Mouse (Mus musculus) ES-E14 (cell line): Measurements from ENCODE around the gene Atp6v0b.

Experiments
- CHD2 ChIP-seq: IDR thresholded peaks from 2 replicates; pipeline ENCODE4 v1.6.1; 2014; ENCODE audit warnings: mild to moderate bottlenecking, low read depth, low read length, inconsistent platforms
- HCFC1 ChIP-seq: IDR thresholded peaks from 2 replicates; pipeline ENCODE4 v1.6.1; 2012; ENCODE audit warnings: low read length, inconsistent platforms, borderline replicate concordance; ENCODE audit not compliant: insufficient read depth
- ZC3H11A ChIP-seq: IDR thresholded peaks from 2 replicates; pipeline ENCODE4 v1.6.1; 2012; ENCODE audit warnings: low read depth, mild to moderate bottlenecking, inconsistent platforms, low read length, borderline replicate concordance
- ZNF384 ChIP-seq: IDR thresholded peaks from 2 replicates; pipeline ENCODE4 v1.6.1; 2012; ENCODE audit warnings: low read depth, low read length, inconsistent platforms

GRCm38 (mm10) chr4:117885994-117886393 lies 1.1 kb downstream of the Atp6v0b start:
- TF ChIP-seq ZNF384 (no peak), ZC3H11A (no peak), CHD2 (no peak), HCFC1 (no peak)
